Mouse (Mus musculus) heart, postnatal 0 days (tissue): ENCODE data around the gene Atp6v1e1. TPM values are rescaled to one million over a fixed set of nuclear protein-coding genes. Genes with fewer than 3 reads are reported as not detected.

Experiments
- ATAC-seq: fragments of 200-750 bp; cut with Nextera tagmentation; 2 replicates; pipeline ENCODE4 v1.8.0; 2017; ENCODE audit warnings: low read depth, moderate number of reproducible peaks, moderate library complexity; ENCODE audit not compliant: insufficient read depth
- DNase-seq: peaks from one replicate; pipeline ENCODE4 v3.0.0-alpha.2; 2016; ENCODE audit warnings: low spot score
- H3K27ac ChIP-seq: fragments of 300-500 bp; sonication (generic); 2 replicates; pipeline ENCODE4 v1.5.1; 2014; ENCODE audit warnings: low read depth, mild to moderate bottlenecking
- H3K27me3 ChIP-seq: fragments of 300-500 bp; sonication (generic); 2 replicates; pipeline ENCODE4 v1.6.1; 2014; ENCODE audit warnings: low read length, mixed read lengths; ENCODE audit not compliant: control insufficient read depth, insufficient read depth
- H3K36me3 ChIP-seq: fragments of 300-500 bp; sonication (generic); replicated peaks from 2 replicates; pipeline ENCODE4 v1.6.1; 2014; ENCODE audit warnings: low read length, mixed read lengths; ENCODE audit not compliant: control insufficient read depth, insufficient read depth
- H3K4me1 ChIP-seq: fragments of 300-500 bp; sonication (generic); 2 replicates; pipeline ENCODE4 v1.6.1; 2014; ENCODE audit warnings: antibody characterized with exemption; ENCODE audit not compliant: control insufficient read depth, insufficient read depth
- H3K4me2 ChIP-seq: fragments of 300-500 bp; sonication (generic); 2 replicates; pipeline ENCODE4 v1.6.1; 2014; ENCODE audit warnings: low read depth, mild to moderate bottlenecking, low read length, moderate library complexity
- H3K4me3 ChIP-seq: fragments of 300-500 bp; sonication (generic); 2 replicates; pipeline ENCODE4 v1.5.1; 2014; ENCODE audit warnings: low read depth, low read length
- H3K9ac ChIP-seq: fragments of 300-500 bp; sonication (generic); replicated peaks from 2 replicates; pipeline ENCODE4 v1.6.1; 2014; ENCODE audit warnings: low read depth, low read length, mixed read lengths
- H3K9me3 ChIP-seq: fragments of 300-500 bp; sonication (generic); replicated peaks from 2 replicates; pipeline ENCODE4 v1.6.1; 2016; ENCODE audit warnings: low read length; ENCODE audit not compliant: control insufficient read depth
- CTCF ChIP-seq: IDR thresholded peaks from 2 replicates; pipeline ENCODE4 v1.5.1; 2016; ENCODE audit warnings: antibody characterized with exemption, control low read depth, low read depth
- EP300 ChIP-seq: IDR thresholded peaks from 2 replicates; pipeline ENCODE4 v1.6.1; 2016; ENCODE audit warnings: antibody characterized with exemption, low read depth
- WGBS: fragments of 180-500 bp; shearing (Covaris S2); extraction: QIAGEN DNeasy Blood & Tissue Kit; methylation state at CpG from one replicate; pipeline ENCODE4 v1.1.7; 2014; 5-methylcytosine and 5-hydroxymethylcytosine counted together
- polyA plus RNA-seq: library from polyadenylated mRNA; unstranded; fragments of >200 nt; fragmentation: Nextera tagmentation; extraction: Ambion mirVana; gene quantifications from 2 replicates; pipeline ENCODE4 v1.2.1, GENCODE M21; 2015
- total RNA-seq: library from RNA; depleted of rRNA; stranded (reverse); fragments of >200 nt; gene quantifications from 2 replicates; pipeline ENCODE4 v1.2.3, GENCODE M21; 2014; ENCODE audit warnings: low replicate concordance

The Atp6v1e1 gene
- total and polyA plus RNA-seq, 2 experiments from 2014 or later, result 129 to 172 TPM

- DNase-seq (no peak), ATAC-seq (peak; percentile 19; the same call in 1 of the 2 replicates)
- TF ChIP-seq CTCF, result no peak
- no peak for TF ChIP-seq EP300
- no peak overlapping the region for H3K4me3 ChIP-seq
- WGBS, result 78% methylated on average over 11 of the region's 11 CpGs
- H3K4me2 ChIP-seq, result no peak overlapping the region
- no peaks in the 10 kb centered on the region for H3K4me1 ChIP-seq
- no peaks in the 10 kb centered on the region for H3K9me3 ChIP-seq
- peaks cover 37% of the 10 kb centered on the region for H3K36me3 ChIP-seq
- H3K9ac ChIP-seq, result no peak overlapping the region
- H3K27ac ChIP-seq, result no peak overlapping the region
- no peaks in the 10 kb centered on the region for H3K27me3 ChIP-seq
These were observed 32.4 kb downstream of the Atp6v1e1 start for GRCm38 (mm10) chr6:120790153-120790552.

- TF ChIP-seq CTCF (peak; percentile 23; the same call in 1 of the 2 replicates), EP300 (no peak)
- no peaks in the 10 kb centered on the region for H3K9me3 ChIP-seq
- no peak overlapping the region for H3K4me2 ChIP-seq
- no peaks in the 10 kb centered on the region for H3K4me1 ChIP-seq
- ATAC-seq (no peak), DNase-seq (no peak)
- H3K36me3 ChIP-seq, result peaks cover 25% of the 10 kb centered on the region
- H3K9ac ChIP-seq, result no peak overlapping the region
- no peaks in the 10 kb centered on the region for H3K27me3 ChIP-seq
- H3K4me3 ChIP-seq, result no peak overlapping the region
- H3K27ac ChIP-seq, result no peak overlapping the region
These were observed 33.7 kb downstream of the Atp6v1e1 start for GRCm38 (mm10) chr6:120788904-120789303.

GRCm38 (mm10) chr6:120788068-120788607 is 34.5 kb downstream of the Atp6v1e1 start:
- Histone ChIP-seq H3K4me1 (no peaks in the 10 kb centered on the region), H3K4me3 (no peak overlapping the region), H3K36me3 (peaks cover 17% of the 10 kb centered on the region), H3K9me3 (no peaks in the 10 kb centered on the region), H3K4me2 (no peak overlapping the region), H3K27ac (no peak overlapping the region), H3K9ac (no peak overlapping the region), H3K27me3 (no peaks in the 10 kb centered on the region)
- DNase-seq, result no peak
- ATAC-seq, result no peak
- TF ChIP-seq EP300 (no peak), CTCF (no peak)
- 82% methylated on average over 5 of the region's 5 CpGs for WGBS

- Histone ChIP-seq H3K27me3 (no peaks in the 10 kb centered on the region), H3K4me2 (no peak overlapping the region), H3K9me3 (no peaks in the 10 kb centered on the region), H3K4me3 (no peak overlapping the region), H3K9ac (no peak overlapping the region), H3K36me3 (no peaks in the 10 kb centered on the region), H3K4me1 (no peaks in the 10 kb centered on the region), H3K27ac (no peak overlapping the region)
- DNase-seq (no peak), ATAC-seq (no peak)
- TF ChIP-seq EP300, result no peak
- no peak for TF ChIP-seq CTCF
- 64% methylated on average over 7 of the region's 7 CpGs for WGBS
These were observed 38.2 kb downstream of the Atp6v1e1 start for GRCm38 (mm10) chr6:120784351-120784750.

GRCm38 (mm10) chr6:120782948-120783347 is 39.6 kb downstream of the Atp6v1e1 start:
- WGBS, result 87% methylated on average over 2 of the region's 2 CpGs
- ATAC-seq (no peak), DNase-seq (no peak)
- Histone ChIP-seq H3K4me3 (no peak overlapping the region), H3K36me3 (no peaks in the 10 kb centered on the region), H3K9ac (no peak overlapping the region), H3K27me3 (no peaks in the 10 kb centered on the region), H3K9me3 (no peaks in the 10 kb centered on the region), H3K4me1 (no peaks in the 10 kb centered on the region), H3K4me2 (no peak overlapping the region), H3K27ac (no peak overlapping the region)
- TF ChIP-seq EP300 (no peak), CTCF (no peak)

- no peaks in the 10 kb centered on the region for H3K36me3 ChIP-seq
- no peaks in the 10 kb centered on the region for H3K27me3 ChIP-seq
- no peak overlapping the region for H3K9ac ChIP-seq
- TF ChIP-seq EP300 (no peak), CTCF (no peak)
- WGBS, result 62% methylated on average over 3 of the region's 3 CpGs
- no peak overlapping the region for H3K4me2 ChIP-seq
- DNase-seq, result no peak
- no peak for ATAC-seq
- no peaks in the 10 kb centered on the region for H3K9me3 ChIP-seq
- no peak overlapping the region for H3K4me3 ChIP-seq
- H3K4me1 ChIP-seq, result no peaks in the 10 kb centered on the region
- H3K27ac ChIP-seq, result no peak overlapping the region
These were observed 44.4 kb downstream of the Atp6v1e1 start for GRCm38 (mm10) chr6:120778226-120778625.
